Comparison of ENCODE assay signal across 15 mouse cellular contexts in the genomic region with DNA sequence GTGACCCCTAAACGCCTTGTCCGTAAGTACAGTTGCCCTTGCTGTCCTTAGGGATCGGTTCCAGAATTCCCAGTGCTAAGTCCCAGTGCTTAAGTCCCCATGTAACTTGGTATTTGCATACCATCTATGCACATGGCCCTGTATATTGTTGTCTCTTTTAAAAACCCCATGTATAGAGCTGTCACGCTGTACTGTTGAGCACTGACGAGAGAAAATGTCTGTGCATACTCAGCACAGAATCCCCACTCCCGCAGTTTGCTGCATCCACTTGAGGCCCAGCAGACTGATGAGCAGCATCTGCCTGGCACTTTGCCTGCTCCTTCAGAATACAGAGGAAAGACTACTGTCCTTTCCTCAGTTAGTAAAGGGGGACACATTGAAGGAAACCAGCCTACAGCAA. TPM values are rescaled to one million over a fixed set of nuclear protein-coding genes. Genes with fewer than 3 reads are reported as not detected.
DNase-seq lines count a peak whose midpoint lies in the region; ATAC-seq and TF ChIP-seq lines count a peak whose summit lies in the region.
"Had no signal": no experiment of that assay in that cellular context is flagged by ENCODE, and none has a peak within 500 bp of the region (broad histone marks: within the 10 kb centered on the region; RNA-seq: fewer than 3 reads in every experiment).

No protein-coding gene starts in this region.

- H3K36me3 ChIP-seq in hindbrain, embryonic 10.5 days: peaks cover 47% of the 10 kb centered on the region
- 0 out of 2 replicates have a peak, but pooled peaks cover 6% of the 10 kb centered on the region for H3K36me3 ChIP-seq in midbrain, embryonic 12.5 days
- H3K36me3 ChIP-seq: heart, embryonic 10.5 days had no signal

- no peak for DNase-seq in layer of hippocampus, adult 2 months (ENCODE audit: low spot score in 2 of 2)
- DNase-seq in layer of hippocampus, adult 18-20 months (ENCODE audit: low spot score in 2 of 2): no peak
- no peak for DNase-seq in hindbrain, embryonic 10.5 days (ENCODE audit: low spot score)
- DNase-seq in lung, postnatal 4 days: no peak
- no peak for DNase-seq in urinary bladder, adult 18-20 months (ENCODE audit: low spot score in 2 of 2)
- DNase-seq in liver: no peak
- DNase-seq: cerebellum, adult 8-10 months; gastrocnemius, adult 2 months; heart, postnatal 4 days; kidney, adult 8-10 months; kidney, postnatal 4 days had no signal

- no peaks in the 10 kb centered on the region for H3K9me3 ChIP-seq in hindbrain, embryonic 10.5 days
- no peaks in the 10 kb centered on the region for H3K9me3 ChIP-seq in midbrain, embryonic 12.5 days
- H3K9me3 ChIP-seq: heart, embryonic 10.5 days had no signal

- no peaks in the 10 kb centered on the region for H3K27me3 ChIP-seq in hindbrain, embryonic 10.5 days (ENCODE audit: insufficient read depth, poor library complexity, severe bottlenecking)
- no peaks in the 10 kb centered on the region for H3K27me3 ChIP-seq in midbrain, embryonic 12.5 days

- peak overlapping the region; percentile 22 for H3K4me3 ChIP-seq in layer of hippocampus, adult 2 months
- no peak overlapping the region for H3K4me3 ChIP-seq in hindbrain, embryonic 10.5 days
- H3K4me3 ChIP-seq in midbrain, embryonic 12.5 days: no peak overlapping the region
- 0 out of 2 replicates have a peak overlapping the region, but pooled peaks have one; percentile 7 for H3K4me3 ChIP-seq in olfactory bulb, adult 2 months (ENCODE audit: insufficient read depth, low read depth, low read length)
- H3K4me3 ChIP-seq: gastrocnemius, adult 2 months; heart, embryonic 10.5 days had no signal

- no peak for TF ChIP-seq POLR2A in olfactory bulb, adult 2 months (IDR thresholded peaks at IDR 0.05; ENCODE audit: insufficient read depth, low read depth, low read length)

- H3K4me2 ChIP-seq in midbrain, embryonic 12.5 days (replicated peaks): no peak overlapping the region

- TF ChIP-seq CTCF in layer of hippocampus, adult 2 months (conservative IDR thresholded peaks at IDR 0.05): no peak
- TF ChIP-seq CTCF in olfactory bulb, adult 2 months (IDR thresholded peaks at IDR 0.05; ENCODE audit: insufficient read depth, low read depth, low read length): no peak

- peak overlapping the region; percentile 37; the same call in 1 of the 2 replicates for H3K9ac ChIP-seq in midbrain, embryonic 12.5 days (replicated peaks)

- ATAC-seq in midbrain, embryonic 12.5 days (ENCODE audit: low FRiP score, low read depth): peak; percentile 63

- WGBS in hindbrain, embryonic 10.5 days: 78% methylated on average over 6 of the region's 6 CpGs
- WGBS in midbrain, embryonic 12.5 days: 56% methylated on average over 6 of the region's 6 CpGs
- 55% methylated on average over 6 of the region's 6 CpGs for WGBS in olfactory bulb, adult 2 months

- peak overlapping the region; percentile 84 for H3K27ac ChIP-seq in layer of hippocampus, adult 2 months
- H3K27ac ChIP-seq in hindbrain, embryonic 10.5 days: peak overlapping the region; percentile 82
- peak overlapping the region; percentile 92 for H3K27ac ChIP-seq in midbrain, embryonic 12.5 days (replicated peaks)
- peak overlapping the region; percentile 48; the same call in 1 of the 2 replicates for H3K27ac ChIP-seq in olfactory bulb, adult 2 months (ENCODE audit: insufficient read depth, low read depth, low read length)
- H3K27ac ChIP-seq: gastrocnemius, adult 2 months; heart, embryonic 10.5 days had no signal

- peaks cover 25% of the 10 kb centered on the region for H3K4me1 ChIP-seq in hindbrain, embryonic 10.5 days (replicated peaks)
- H3K4me1 ChIP-seq in midbrain, embryonic 12.5 days: peaks cover 26% of the 10 kb centered on the region
- no peaks in the 10 kb centered on the region for H3K4me1 ChIP-seq in olfactory bulb, adult 2 months (ENCODE audit: control insufficient read depth, insufficient read depth, low read length)

RNA-seq across cellular contexts. Expression of a gene that starts 0.4 kb away (rescaled TPM):
- total RNA-seq in layer of hippocampus, adult 2 months (2021): 10 to 100 TPM; 57.4 to 61.9 TPM
- total RNA-seq in layer of hippocampus, adult 18-20 months (2021): 10 to 100 TPM; 62.2 to 62.6 TPM
- 0.25 and 1.4 TPM in 2 replicates for polyA plus RNA-seq in hindbrain, embryonic 10.5 days (2016; fragmentation: Nextera tagmentation; extraction: Ambion mirVana)
- 1.4 and 1.9 TPM in 2 replicates for polyA plus RNA-seq in midbrain, embryonic 12.5 days (2016; fragmentation: Nextera tagmentation; extraction: Ambion mirVana)
- polyA plus RNA-seq in olfactory bulb, adult 2 months (2012; ENCODE audit: insufficient read depth, insufficient read length, low replicate concordance, missing spikeins): not detected in 2 replicates
- total RNA-seq: liver, adult 2 months had no signal
- polyA plus RNA-seq: liver, adult 2 months had no signal

RNA-seq across cellular contexts. Expression of a gene that starts 48.8 kb away (rescaled TPM):
- total RNA-seq in layer of hippocampus, adult 2 months (2021): 100 to 1,000 TPM; 467 to 509 TPM
- 100 to 1,000 TPM; 505 to 520 TPM for total RNA-seq in layer of hippocampus, adult 18-20 months (2021)
- 136 and 166 TPM in 2 replicates for polyA plus RNA-seq in hindbrain, embryonic 10.5 days (2016; fragmentation: Nextera tagmentation; extraction: Ambion mirVana)
- 164 and 166 TPM in 2 replicates for polyA plus RNA-seq in midbrain, embryonic 12.5 days (2016; fragmentation: Nextera tagmentation; extraction: Ambion mirVana)
- not detected in 2 replicates for polyA plus RNA-seq in olfactory bulb, adult 2 months (2012; ENCODE audit: insufficient read depth, insufficient read length, low replicate concordance, missing spikeins)

Comparison
In these comparisons a context has a peak if more than half of its experiments do, and no peak if none do; other contexts are left out.
1. H3K4me3 ChIP-seq: peak in layer of hippocampus, adult 2 months (single experiment) and olfactory bulb, adult 2 months (single experiment); none in hindbrain, embryonic 10.5 days (single experiment) and midbrain, embryonic 12.5 days (single experiment).
2. Peak in every context shown above with its lines, with median percentiles within 50 percentile points of each other: H3K27ac ChIP-seq.